8 mouse cellular contexts compared by ENCODE assay signal in genomic region chr2:109918592-109919262, GRCm38 (mm10). TPM values are rescaled to one million over a fixed set of nuclear protein-coding genes. Genes with fewer than 3 reads are reported as not detected.
DNase-seq lines count a peak whose midpoint lies in the region; ATAC-seq and TF ChIP-seq lines count a peak whose summit lies in the region.

No protein-coding gene starts in this region.

- no peak overlapping the region for H3K27ac ChIP-seq in forebrain, embryonic 13.5 days
- peak overlapping the region; percentile 89 for H3K27ac ChIP-seq in kidney, adult 2 months (ENCODE audit: insufficient read depth, low read depth, low read length)
- no peak overlapping the region for H3K27ac ChIP-seq in midbrain, embryonic 12.5 days (replicated peaks)

- H3K9me3 ChIP-seq in forebrain, embryonic 13.5 days (replicated peaks), result no peaks in the 10 kb centered on the region
- H3K9me3 ChIP-seq in midbrain, embryonic 12.5 days, result no peaks in the 10 kb centered on the region

- no peak for TF ChIP-seq POLR2A in kidney, adult 2 months (IDR thresholded peaks at IDR 0.05; ENCODE audit: low read depth, low read length)

- peak overlapping the region; percentile 75 for H3K4me3 ChIP-seq in forebrain, embryonic 13.5 days
- H3K4me3 ChIP-seq in kidney, adult 2 months (ENCODE audit: insufficient read depth, low read depth, low read length), result peak overlapping the region; percentile 62
- H3K4me3 ChIP-seq in midbrain, embryonic 12.5 days, result peak overlapping the region; percentile 91

- peak overlapping the region; percentile 86 for H3K9ac ChIP-seq in forebrain, embryonic 13.5 days
- H3K9ac ChIP-seq in midbrain, embryonic 12.5 days (replicated peaks), result peak overlapping the region; percentile 96

- no peak for ATAC-seq in forebrain, embryonic 13.5 days
- ATAC-seq in midbrain, embryonic 12.5 days (ENCODE audit: low FRiP score, low read depth), result no peak

- peaks cover 37% of the 10 kb centered on the region for H3K27me3 ChIP-seq in forebrain, embryonic 13.5 days
- H3K27me3 ChIP-seq in kidney, adult 2 months (replicated peaks; ENCODE audit: control insufficient read depth, insufficient read depth, low read length), result no peaks in the 10 kb centered on the region
- no peaks in the 10 kb centered on the region for H3K27me3 ChIP-seq in midbrain, embryonic 12.5 days

- TF ChIP-seq CTCF in kidney, adult 2 months (conservative IDR thresholded peaks at IDR 0.05; ENCODE audit: insufficient read depth, insufficient read length, low read depth, low read length), result no peak

- 7% methylated on average over 22 of the region's 22 CpGs for WGBS in forebrain, embryonic 13.5 days
- WGBS in kidney, adult 2 months, result 9% methylated on average over 22 of the region's 22 CpGs
- WGBS in midbrain, embryonic 12.5 days, result 6% methylated on average over 22 of the region's 22 CpGs

- peaks cover 20% of the 10 kb centered on the region for H3K4me1 ChIP-seq in forebrain, embryonic 13.5 days
- H3K4me1 ChIP-seq in kidney, adult 2 months (ENCODE audit: control insufficient read depth, insufficient read depth, low read length), result peaks cover 7% of the 10 kb centered on the region; the same call in 1 of the 2 replicates
- H3K4me1 ChIP-seq in midbrain, embryonic 12.5 days, result peaks cover 28% of the 10 kb centered on the region

- no peaks in the 10 kb centered on the region for H3K36me3 ChIP-seq in forebrain, embryonic 13.5 days (ENCODE audit: poor library complexity, severe bottlenecking)
- no peaks in the 10 kb centered on the region for H3K36me3 ChIP-seq in kidney, adult 2 months (ENCODE audit: control insufficient read depth, insufficient read depth, low read length)
- no peaks in the 10 kb centered on the region for H3K36me3 ChIP-seq in midbrain, embryonic 12.5 days

- DNase-seq in embryo, embryonic 10.5 days (ENCODE audit: low spot score), result peak; percentile 59
- DNase-seq in embryo, embryonic 10 days (ENCODE audit: low spot score), result no peak
- DNase-seq in ZHBTc4 (ENCODE audit: low read depth, low spot score), result peak; percentile 56
- DNase-seq in kidney, adult 2 months, result peak; percentile 81
- no peak for DNase-seq in thymus, adult 18-20 months
- no peak for DNase-seq in yolk sac, embryonic 10.5 days (ENCODE audit: low spot score)

- H3K4me2 ChIP-seq in forebrain, embryonic 13.5 days, result peak overlapping the region; percentile 88
- H3K4me2 ChIP-seq in midbrain, embryonic 12.5 days (replicated peaks), result peak overlapping the region; percentile 85

RNA-seq across cellular contexts. Expression of gene Lgr4, which starts 1.3 kb away (rescaled TPM):
- 2.7 and 3.5 TPM in 2 replicates for polyA plus RNA-seq in forebrain, embryonic 13.5 days (2015; fragmentation: Nextera tagmentation; extraction: Ambion mirVana)
- polyA plus RNA-seq in kidney, adult 2 months (2012; rRNA removed), result 106 and 131 TPM in 2 replicates
- 15.0 and 16.8 TPM in 2 replicates for polyA plus RNA-seq in midbrain, embryonic 12.5 days (2016; fragmentation: Nextera tagmentation; extraction: Ambion mirVana)

RNA-seq across cellular contexts. Expression of gene Lin7c, which starts 28.1 kb away (rescaled TPM):
- 139 and 151 TPM in 2 replicates for polyA plus RNA-seq in forebrain, embryonic 13.5 days (2015; fragmentation: Nextera tagmentation; extraction: Ambion mirVana)
- polyA plus RNA-seq in kidney, adult 2 months (2012; rRNA removed), result 8.3 and 13.2 TPM in 2 replicates
- polyA plus RNA-seq in midbrain, embryonic 12.5 days (2016; fragmentation: Nextera tagmentation; extraction: Ambion mirVana), result 159 and 172 TPM in 2 replicates

Comparison
In these comparisons a context has a peak if more than half of its experiments do, and no peak if none do; other contexts are left out.
1. DNase-seq: peak in embryo, embryonic 10.5 days (single experiment), ZHBTc4 (single experiment) and kidney, adult 2 months (single experiment); none in embryo, embryonic 10 days (single experiment), thymus, adult 18-20 months (0 of 2) and yolk sac, embryonic 10.5 days (single experiment).
2. Peak in every context shown above with its lines, with median percentiles within 50 percentile points of each other: H3K4me3 ChIP-seq.